Mouse (Mus musculus) erythroblast, embryonic 14.5 days (primary cell): ENCODE measurements around the gene Tex22.

Experiments
- GATA1 ChIP-seq: IDR thresholded peaks from 2 replicates; pipeline ENCODE4 v1.6.1; 2012; ENCODE audit warnings: low read length, inconsistent platforms, mixed read lengths
- TAL1 ChIP-seq: IDR thresholded peaks from 3 replicates; pipeline ENCODE4 v1.6.1; 2012; ENCODE audit warnings: low read length, inconsistent platforms, mixed read lengths

DNA sequence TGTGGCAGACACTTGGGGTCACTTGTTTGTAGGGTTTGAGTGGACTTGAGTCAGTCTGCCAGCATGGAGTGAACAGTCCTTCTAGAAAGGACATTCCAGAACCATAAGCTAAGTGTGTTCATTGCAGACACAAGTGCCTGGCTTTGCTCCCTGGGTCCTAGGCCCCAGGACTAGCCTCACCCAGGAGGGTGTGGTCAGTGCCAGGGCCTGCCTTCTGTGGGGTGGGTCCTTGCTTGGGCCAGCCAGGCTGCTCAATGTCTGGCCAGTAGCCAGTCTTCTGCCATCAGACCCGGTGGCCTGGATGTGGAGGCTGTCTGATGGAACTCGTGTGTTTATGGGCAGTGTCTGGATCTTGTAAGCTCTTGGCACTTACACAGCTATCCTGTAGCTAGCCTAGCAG is 58.3 kb downstream of the Tex22 start:
- TF ChIP-seq GATA1 (no peak), TAL1 (no peak)
